Comparison of ENCODE assay signal across 16 mouse cellular contexts in the genomic region with DNA sequence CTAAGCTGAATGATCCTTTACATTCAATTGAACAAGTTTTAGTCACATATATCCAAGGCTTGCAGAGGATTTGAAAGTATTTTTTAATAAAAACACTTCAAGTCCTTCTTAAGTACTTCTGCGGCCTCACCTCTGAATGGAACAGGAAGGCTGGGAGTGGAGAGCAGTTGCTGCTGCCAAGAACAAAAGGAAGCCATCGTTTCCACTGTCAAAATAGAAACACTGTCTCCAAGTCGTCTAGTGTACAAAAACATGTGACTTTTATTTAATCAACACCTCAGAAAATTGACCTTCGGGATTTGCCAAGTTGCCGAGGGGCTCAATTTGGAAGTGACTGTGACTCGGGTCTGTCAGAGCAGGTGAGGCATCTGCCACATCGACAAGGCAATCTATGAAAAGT.
DNase-seq lines count a peak whose midpoint lies in the region; ATAC-seq and TF ChIP-seq lines count a peak whose summit lies in the region.
"Had no signal": no experiment of that assay in that cellular context is flagged by ENCODE, and none has a peak within 500 bp of the region (broad histone marks: within the 10 kb centered on the region; RNA-seq: fewer than 3 reads in every experiment).

No protein-coding gene starts in this region.

- H3K27ac ChIP-seq in heart, embryonic 11.5 days (ENCODE audit: low read depth, low read length), result no peak overlapping the region
- no peak overlapping the region for H3K27ac ChIP-seq in hindbrain, postnatal 0 days
- H3K27ac ChIP-seq: embryonic facial prominence, embryonic 15.5 days; forebrain, embryonic 10.5 days; liver, embryonic 12.5 days; midbrain, embryonic 12.5 days had no signal

- DNase-seq in heart, adult 11 months, result peak; percentile 89
- DNase-seq in lung, adult 18-20 months, result peak; percentile 9 to 34
- no peak for DNase-seq in lung, postnatal 4 days
- peak; percentile 13 to 38 for DNase-seq in kidney, postnatal 36 days
- peak; percentile 39 for DNase-seq in lung, postnatal 36 days
- DNase-seq in right cerebral cortex, postnatal 4 days, result no peak
- DNase-seq in hindbrain, postnatal 0 days (ENCODE audit: low spot score), result no peak
- DNase-seq: cerebellum, postnatal 14 days; embryo, embryonic 11 days; layer of hippocampus, adult 9-11 months; thymus, adult 18-20 months had no signal

- no peak for ATAC-seq in heart, embryonic 11.5 days (replicated peaks; ENCODE audit: insufficient number of reproducible peaks, low FRiP score, low TSS enrichment)
- no peak for ATAC-seq in hindbrain, postnatal 0 days
- ATAC-seq: liver, embryonic 12.5 days had no signal

- no peaks in the 10 kb centered on the region for H3K4me1 ChIP-seq in heart, embryonic 11.5 days (ENCODE audit: control insufficient read depth, insufficient read depth, low read length)
- H3K4me1 ChIP-seq in hindbrain, postnatal 0 days (ENCODE audit: insufficient read depth, low read length), result no peaks in the 10 kb centered on the region
- H3K4me1 ChIP-seq: embryonic facial prominence, embryonic 15.5 days; forebrain, embryonic 10.5 days; liver, embryonic 12.5 days; midbrain, embryonic 12.5 days had no signal

- 59% methylated on average over 7 of the region's 7 CpGs for WGBS in heart, embryonic 11.5 days (ENCODE audit: insufficient replicate concordance)
- 62% methylated on average over 7 of the region's 7 CpGs for WGBS in hindbrain, postnatal 0 days

- no peaks in the 10 kb centered on the region for H3K9me3 ChIP-seq in heart, embryonic 11.5 days (replicated peaks; ENCODE audit: control insufficient read depth, low read length)
- no peaks in the 10 kb centered on the region for H3K9me3 ChIP-seq in hindbrain, postnatal 0 days (ENCODE audit: low read length)
- H3K9me3 ChIP-seq: embryonic facial prominence, embryonic 15.5 days; forebrain, embryonic 10.5 days; liver, embryonic 12.5 days; midbrain, embryonic 12.5 days had no signal

- H3K9ac ChIP-seq in heart, embryonic 11.5 days (ENCODE audit: low read depth, low read length), result no peak overlapping the region
- H3K9ac ChIP-seq in hindbrain, postnatal 0 days (replicated peaks; ENCODE audit: low read length), result no peak overlapping the region
- H3K9ac ChIP-seq: embryonic facial prominence, embryonic 15.5 days; liver, embryonic 12.5 days; midbrain, embryonic 12.5 days had no signal

- TF ChIP-seq CTCF in hindbrain, postnatal 0 days (IDR thresholded peaks at IDR 0.05; ENCODE audit: low read depth), result no peak

- H3K36me3 ChIP-seq in heart, embryonic 11.5 days (ENCODE audit: control insufficient read depth, insufficient read depth, low read length), result no peaks in the 10 kb centered on the region
- H3K36me3 ChIP-seq in hindbrain, postnatal 0 days (ENCODE audit: insufficient read depth, low read length), result no peaks in the 10 kb centered on the region
- H3K36me3 ChIP-seq: embryonic facial prominence, embryonic 15.5 days; forebrain, embryonic 10.5 days; liver, embryonic 12.5 days; midbrain, embryonic 12.5 days had no signal

- H3K27me3 ChIP-seq in heart, embryonic 11.5 days (ENCODE audit: control insufficient read depth, insufficient read depth, low read length), result no peaks in the 10 kb centered on the region
- H3K27me3 ChIP-seq in hindbrain, postnatal 0 days (ENCODE audit: insufficient read depth, low read length), result no peaks in the 10 kb centered on the region
- H3K27me3 ChIP-seq: embryonic facial prominence, embryonic 15.5 days; liver, embryonic 12.5 days; midbrain, embryonic 12.5 days had no signal

- no peak overlapping the region for H3K4me2 ChIP-seq in heart, embryonic 11.5 days
- no peak overlapping the region for H3K4me2 ChIP-seq in hindbrain, postnatal 0 days (ENCODE audit: low read depth, low read length)
- H3K4me2 ChIP-seq: embryonic facial prominence, embryonic 15.5 days; liver, embryonic 12.5 days; midbrain, embryonic 12.5 days had no signal

- no peak overlapping the region for H3K4me3 ChIP-seq in heart, embryonic 11.5 days (ENCODE audit: low read depth, low read length)
- no peak overlapping the region for H3K4me3 ChIP-seq in hindbrain, postnatal 0 days (ENCODE audit: low read length)
- H3K4me3 ChIP-seq: embryonic facial prominence, embryonic 15.5 days; forebrain, embryonic 10.5 days; liver, embryonic 12.5 days; midbrain, embryonic 12.5 days had no signal

Comparison
In these comparisons a context has a peak if more than half of its experiments do, and no peak if none do; other contexts are left out.
1. DNase-seq: peak in heart, adult 11 months (single experiment), lung, adult 18-20 months (2 of 2), kidney, postnatal 36 days (2 of 2) and lung, postnatal 36 days (single experiment); none in lung, postnatal 4 days (0 of 2), right cerebral cortex, postnatal 4 days (single experiment) and hindbrain, postnatal 0 days (single experiment).